Comparison of ENCODE assay signal across 9 mouse cellular contexts in genomic region chr19:47240076-47240475, GRCm38 (mm10).
DNase-seq lines count a peak whose midpoint lies in the region; ATAC-seq and TF ChIP-seq lines count a peak whose summit lies in the region.
"Had no signal": no experiment of that assay in that cellular context is flagged by ENCODE, and none has a peak within 500 bp of the region (broad histone marks: within the 10 kb centered on the region; RNA-seq: fewer than 3 reads in every experiment).

No protein-coding gene starts in this region.

- H3K27me3 ChIP-seq in kidney, postnatal 0 days (ENCODE audit: insufficient read depth, low read length): no peaks in the 10 kb centered on the region
- H3K27me3 ChIP-seq in embryonic facial prominence, embryonic 12.5 days: no peaks in the 10 kb centered on the region
- H3K27me3 ChIP-seq in intestine, postnatal 0 days (replicated peaks; ENCODE audit: control insufficient read depth, insufficient read depth, low read length): no peaks in the 10 kb centered on the region

- peak; percentile 36 for DNase-seq in kidney, postnatal 0 days (ENCODE audit: low spot score)
- no peak for DNase-seq in kidney, postnatal 36 days
- DNase-seq in retina, embryonic 14.5 days (ENCODE audit: low spot score): peak; percentile 77
- DNase-seq in urinary bladder, postnatal 14 days (ENCODE audit: low spot score): no peak
- DNase-seq in right cerebral cortex, postnatal 25 days: no peak

- no peaks in the 10 kb centered on the region for H3K36me3 ChIP-seq in kidney, postnatal 0 days (ENCODE audit: insufficient read depth, low read length)
- no peaks in the 10 kb centered on the region for H3K36me3 ChIP-seq in embryonic facial prominence, embryonic 12.5 days
- H3K36me3 ChIP-seq in intestine, postnatal 0 days (ENCODE audit: control insufficient read depth, insufficient read depth): no peaks in the 10 kb centered on the region

- no peak overlapping the region for H3K9ac ChIP-seq in kidney, postnatal 0 days (ENCODE audit: low read depth, low read length)
- H3K9ac ChIP-seq in embryonic facial prominence, embryonic 12.5 days: peak overlapping the region; percentile 43; the same call in 1 of the 2 replicates
- no peak overlapping the region for H3K9ac ChIP-seq in intestine, postnatal 0 days (ENCODE audit: low read depth, low read length)

- 42% methylated on average over 12 of the region's 12 CpGs for WGBS in kidney, postnatal 0 days
- 23% methylated on average over 12 of the region's 12 CpGs for WGBS in embryonic facial prominence, embryonic 12.5 days
- 34% methylated on average over 12 of the region's 12 CpGs for WGBS in intestine, postnatal 0 days

- no peaks in the 10 kb centered on the region for H3K9me3 ChIP-seq in kidney, postnatal 0 days (replicated peaks; ENCODE audit: low read length)
- no peaks in the 10 kb centered on the region for H3K9me3 ChIP-seq in embryonic facial prominence, embryonic 12.5 days
- no peaks in the 10 kb centered on the region for H3K9me3 ChIP-seq in intestine, postnatal 0 days (ENCODE audit: control insufficient read depth)

- ATAC-seq in kidney, postnatal 0 days (replicated peaks; ENCODE audit: low FRiP score, low read depth): no peak; the same call in 1 of the 2 replicates
- ATAC-seq in embryonic facial prominence, embryonic 12.5 days (ENCODE audit: insufficient number of reproducible peaks, insufficient read depth, low FRiP score, low TSS enrichment): peak; percentile 38; the same call in 1 of the 2 replicates
- ATAC-seq in intestine, postnatal 0 days: no peak
- no peak for ATAC-seq in megakaryocyte, adult 5-6 weeks (ENCODE audit: poor library complexity, severe bottlenecking)

- no peak overlapping the region for H3K27ac ChIP-seq in kidney, postnatal 0 days
- H3K27ac ChIP-seq in embryonic facial prominence, embryonic 12.5 days: no peak overlapping the region
- H3K27ac ChIP-seq in intestine, postnatal 0 days (ENCODE audit: low read depth, low read length): no peak overlapping the region

- H3K4me1 ChIP-seq in kidney, postnatal 0 days (replicated peaks; ENCODE audit: insufficient read depth, low read length): no peaks in the 10 kb centered on the region
- no peaks in the 10 kb centered on the region for H3K4me1 ChIP-seq in embryonic facial prominence, embryonic 12.5 days
- H3K4me1 ChIP-seq in intestine, postnatal 0 days (replicated peaks; ENCODE audit: control insufficient read depth, insufficient read depth, low read length): no peaks in the 10 kb centered on the region

- peak overlapping the region; percentile 43 for H3K4me2 ChIP-seq in kidney, postnatal 0 days (ENCODE audit: low read length)
- peak overlapping the region; percentile 43 for H3K4me2 ChIP-seq in embryonic facial prominence, embryonic 12.5 days (replicated peaks)
- 0 out of 2 replicates have a peak overlapping the region, but pooled peaks have one; percentile 30 for H3K4me2 ChIP-seq in intestine, postnatal 0 days (replicated peaks; ENCODE audit: low read depth)

- TF ChIP-seq CTCF in kidney, postnatal 0 days (IDR thresholded peaks at IDR 0.05; ENCODE audit: low read depth): no peak
- TF ChIP-seq CTCF in intestine, postnatal 0 days (IDR thresholded peaks at IDR 0.05; ENCODE audit: low read depth): no peak

- peak overlapping the region; percentile 17; the same call in 1 of the 2 replicates for H3K4me3 ChIP-seq in kidney, postnatal 0 days (replicated peaks; ENCODE audit: low read depth, low read length)
- peak overlapping the region; percentile 33 for H3K4me3 ChIP-seq in embryonic facial prominence, embryonic 12.5 days
- H3K4me3 ChIP-seq in intestine, postnatal 0 days (ENCODE audit: low read depth, low read length): no peak overlapping the region
- H3K4me3 ChIP-seq: erythroblast, embryonic 14.5 days had no signal

Comparison
In these comparisons a context has a peak if more than half of its experiments do, and no peak if none do; other contexts are left out.
1. DNase-seq: peak in kidney, postnatal 0 days (single experiment) and retina, embryonic 14.5 days (single experiment); none in kidney, postnatal 36 days (0 of 2), urinary bladder, postnatal 14 days (single experiment) and right cerebral cortex, postnatal 25 days (single experiment).
2. Peak in every context shown above with its lines, with median percentiles within 50 percentile points of each other: H3K4me2 ChIP-seq.